Mouse (Mus musculus) adrenal gland, postnatal 0 days (tissue): ENCODE results near the gene Ciao2b. TPM values are rescaled to one million over a fixed set of nuclear protein-coding genes. Genes with fewer than 3 reads are reported as not detected.

Source experiments
- polyA plus RNA-seq: library from polyadenylated mRNA; unstranded; fragments of >200 nt; fragmentation: Nextera tagmentation; extraction: Ambion mirVana; gene quantifications from 2 replicates; pipeline ENCODE4 v1.2.1, GENCODE M21; 2015

The Ciao2b gene
- polyA plus RNA-seq: 70.3 and 77.3 TPM in 2 replicates

GRCm38 (mm10) chr8:104641426-104642323 is at the start of gene Ciao2b:
TSS of gene Ciao2b (minus strand) at chr8:104641965.

GRCm38 (mm10) chr8:104630981-104631663 is 10.6 kb downstream of the Ciao2b start, which contains the start of gene Rrad:
TSS of gene Rrad (minus strand) at chr8:104631327.

GRCm38 (mm10) chr8:104624161-104624560 is 17.6 kb downstream of the Ciao2b start, which contains the start of gene Cdh16:
TSS of gene Cdh16 (minus strand) at chr8:104624396.

DNA sequence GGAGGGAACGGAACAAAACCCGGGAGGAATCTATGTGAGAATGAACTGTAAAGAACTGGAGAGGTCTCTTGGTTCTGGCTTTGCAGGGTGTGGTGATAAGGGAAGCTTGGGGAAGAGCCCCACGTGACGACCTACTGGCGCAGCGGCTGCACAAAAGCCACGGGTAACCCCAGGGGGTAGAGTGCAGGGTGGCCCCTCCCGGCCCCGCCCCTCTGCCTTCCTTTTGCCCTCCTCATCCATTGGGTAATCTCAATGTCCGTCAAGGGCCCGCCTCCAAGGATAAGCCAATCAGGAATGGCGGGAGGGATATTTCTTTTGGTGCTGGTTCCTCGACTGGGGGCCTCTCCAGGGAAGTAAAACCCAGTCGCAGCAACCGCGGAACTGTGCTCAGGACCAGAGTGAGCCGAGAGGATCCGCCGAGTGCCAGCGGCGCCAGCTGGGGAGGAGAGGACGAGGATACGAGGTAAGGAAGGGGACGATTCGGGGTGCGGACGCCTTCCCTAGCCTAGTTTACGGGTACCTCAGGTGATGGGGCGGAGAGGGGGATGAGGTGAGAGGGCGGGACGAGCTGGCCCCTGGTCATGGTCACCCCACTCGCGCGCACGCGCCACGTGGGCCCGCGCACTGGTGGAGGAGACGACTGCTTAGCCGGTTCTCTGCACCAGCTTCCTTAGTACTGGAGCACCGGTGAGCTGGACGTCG is 50.5 kb downstream of the Ciao2b start, which contains the start of gene Pdp2:
TSS of gene Pdp2 (plus strand) at position 319 of the 702 bp plus-strand sequence.

Other genes starting within 250 kb of the Ciao2b start
- gene Cmtm4, start 246.2 kb downstream of the Ciao2b start, polyA plus RNA-seq: 1.3 and 1.8 TPM in 2 replicates
- gene Dync1li2, start 198.9 kb downstream of the Ciao2b start, polyA plus RNA-seq: 32.6 and 39.1 TPM in 2 replicates
- 0.08 and 0.16 TPM in 2 replicates for gene Terb1, start 132.1 kb downstream of the Ciao2b start, polyA plus RNA-seq
- 94.0 and 97.2 TPM in 2 replicates for gene Nae1, start 107.3 kb downstream of the Ciao2b start, polyA plus RNA-seq
- gene Car7, start 107.3 kb downstream of the Ciao2b start, polyA plus RNA-seq: 1.8 and 2.3 TPM in 2 replicates
- 6.0 and 7.1 TPM in 2 replicates for gene Pdp2, start 50.5 kb downstream of the Ciao2b start, polyA plus RNA-seq
- gene Cdh16, start 17.6 kb downstream of the Ciao2b start, polyA plus RNA-seq: 1.7 and 7.7 TPM in 2 replicates
- gene Rrad, start 10.6 kb downstream of the Ciao2b start, polyA plus RNA-seq: 3.0 and 5.8 TPM in 2 replicates
- 3.0 and 3.2 TPM in 2 replicates for gene Ces2a, start 92.0 kb upstream of the Ciao2b start, polyA plus RNA-seq
- 0.11 and 0.14 TPM in 2 replicates for gene Ces2b, start 189.6 kb upstream of the Ciao2b start, polyA plus RNA-seq
- gene Ces2c, start 205.1 kb upstream of the Ciao2b start, polyA plus RNA-seq: 0.14 TPM in 1 of 2 replicates, not detected in the other